Mouse (Mus musculus) thymus, adult 2 months (tissue): ENCODE measurements around the gene Pla2g1b. TPM values are rescaled to one million over a fixed set of nuclear protein-coding genes. Genes with fewer than 3 reads are reported as not detected.

ENCODE experiments used
- DNase-seq: peaks from one replicate; pipeline ENCODE4 v3.0.0; 2021
- H3K27ac ChIP-seq: fragments of 200-500 bp; 2 replicates; pipeline ENCODE4 v1.5.1; 2012; ENCODE audit warnings: low read length, control low read depth; ENCODE audit not compliant: control insufficient read depth, insufficient read depth
- H3K27me3 ChIP-seq: fragments of 200-500 bp; 2 replicates; pipeline ENCODE4 v1.6.1; 2012; ENCODE audit warnings: mild to moderate bottlenecking, low read length, moderate library complexity, mixed read lengths; ENCODE audit not compliant: control insufficient read depth, insufficient read depth
- H3K36me3 ChIP-seq: fragments of 200-500 bp; 2 replicates; pipeline ENCODE4 v1.6.1; 2012; ENCODE audit warnings: mild to moderate bottlenecking, low read length, moderate library complexity; ENCODE audit not compliant: control insufficient read depth, insufficient read depth
- H3K4me1 ChIP-seq: fragments of 200-500 bp; replicated peaks from 2 replicates; pipeline ENCODE4 v1.6.1; 2012; ENCODE audit warnings: low read length; ENCODE audit not compliant: control insufficient read depth, insufficient read depth
- H3K4me3 ChIP-seq: fragments of 200-500 bp; 2 replicates; pipeline ENCODE4 v1.5.1; 2012; ENCODE audit warnings: mild to moderate bottlenecking, low read length, control low read depth, moderate library complexity; ENCODE audit not compliant: control insufficient read depth, insufficient read depth
- CTCF ChIP-seq: fragments of 200-500 bp; IDR thresholded peaks from 2 replicates; pipeline ENCODE4 v1.5.1; 2012; ENCODE audit warnings: mild to moderate bottlenecking, control low read depth, low read length, moderate library complexity, borderline replicate concordance; ENCODE audit not compliant: control insufficient read depth, poor library complexity, insufficient read depth; ENCODE audit errors: extremely low read depth
- POLR2A ChIP-seq: fragments of 200-500 bp; IDR thresholded peaks from 2 replicates; pipeline ENCODE4 v1.6.1; 2012; ENCODE audit warnings: mild to moderate bottlenecking, low read length, control low read depth, moderate library complexity; ENCODE audit not compliant: control insufficient read depth, poor library complexity, insufficient read depth; ENCODE audit errors: extremely low read depth
- WGBS: fragments of 180-500 bp; shearing (Covaris S2); methylation state at CpG from one replicate; pipeline ENCODE4 v1.1.7; 2018; 5-methylcytosine and 5-hydroxymethylcytosine counted together
- polyA plus RNA-seq: library from polyadenylated mRNA; depleted of rRNA; stranded (reverse); fragments of >200 nt; gene quantifications from 2 replicates; pipeline ENCODE4 v1.2.3, GENCODE M21; 2012

Gene Pla2g1b
- polyA plus RNA-seq, 1 experiment: 1.2 TPM

DNA sequence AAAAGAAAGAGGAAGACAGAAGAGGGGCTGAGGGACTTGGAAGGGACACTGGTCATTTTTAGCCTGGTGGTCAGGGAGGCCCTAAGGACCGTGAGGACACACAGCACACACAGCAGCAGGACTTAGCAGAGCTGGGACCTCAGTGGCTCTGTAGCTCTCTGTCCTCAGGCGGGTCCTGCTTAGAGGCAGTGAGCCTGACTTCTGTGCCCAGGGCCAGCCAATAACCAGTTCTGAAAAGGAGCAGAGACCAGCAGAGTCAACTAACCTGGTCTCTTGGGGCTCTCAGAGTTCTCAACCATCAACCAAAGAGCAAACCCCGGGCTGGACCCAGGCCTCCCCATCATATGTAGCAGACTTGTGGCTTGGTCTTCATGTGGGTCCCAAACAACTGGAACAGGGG, 16.8 kb upstream of the Pla2g1b start:
- Histone ChIP-seq H3K27ac (no peak overlapping the region), H3K36me3 (no peaks in the 10 kb centered on the region), H3K4me1 (no peaks in the 10 kb centered on the region), H3K27me3 (no peaks in the 10 kb centered on the region), H3K4me3 (no peak overlapping the region)
- no peak for DNase-seq
- WGBS: 91% methylated on average over 3 of the region's 3 CpGs
- no peak for TF ChIP-seq POLR2A
- TF ChIP-seq CTCF: no peak

DNA sequence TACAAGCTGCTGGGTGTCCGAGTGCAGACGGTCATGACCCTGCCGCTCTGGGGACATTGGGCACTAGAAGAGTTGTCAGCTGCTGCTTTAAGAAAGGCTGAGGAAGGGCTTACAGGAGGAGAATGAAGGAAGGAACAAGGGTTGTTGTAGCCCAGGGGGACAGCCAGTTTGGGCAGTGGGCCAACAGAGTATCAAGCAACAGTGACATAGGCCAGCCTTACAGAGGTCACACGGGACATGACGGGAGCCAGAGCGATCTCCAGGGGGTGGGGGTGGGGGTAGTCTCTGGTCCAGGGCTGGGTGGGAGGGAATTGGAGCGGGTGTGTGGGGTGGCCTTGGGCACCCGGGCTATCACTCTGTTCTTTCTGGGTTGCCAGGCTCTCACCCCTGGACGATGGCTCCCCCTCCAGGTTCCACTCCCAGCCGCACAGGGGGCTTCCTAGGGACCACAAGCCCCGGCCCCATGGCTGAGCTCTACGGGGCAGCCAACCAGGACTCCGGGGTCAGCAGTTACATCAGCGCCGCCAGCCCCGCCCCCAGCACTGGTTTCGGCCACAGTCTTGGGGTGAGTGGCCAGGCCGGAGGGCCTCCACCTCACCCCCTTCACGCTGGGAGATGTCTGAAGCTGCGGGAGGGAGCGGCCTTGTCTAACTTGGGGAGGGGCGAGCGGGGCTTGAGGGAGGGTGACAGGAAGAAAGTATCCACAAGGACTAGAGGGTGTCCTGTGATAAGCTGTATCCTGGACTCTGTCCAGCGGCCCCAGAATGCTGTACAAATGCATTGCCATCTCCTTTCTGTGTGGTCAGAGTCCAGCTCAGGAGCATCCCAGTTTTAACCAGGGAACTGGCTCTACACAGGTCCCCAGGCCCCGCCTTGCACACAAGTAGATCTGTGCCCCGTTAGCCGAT, 15.4 kb upstream of the Pla2g1b start:
- no peak for DNase-seq
- Histone ChIP-seq H3K36me3 (no peaks in the 10 kb centered on the region), H3K4me1 (no peaks in the 10 kb centered on the region), H3K4me3 (no peak overlapping the region), H3K27ac (no peak overlapping the region), H3K27me3 (no peaks in the 10 kb centered on the region)
- 95% methylated on average over 27 of the region's 27 CpGs for WGBS
- no peak for TF ChIP-seq POLR2A
- no peak for TF ChIP-seq CTCF

DNA sequence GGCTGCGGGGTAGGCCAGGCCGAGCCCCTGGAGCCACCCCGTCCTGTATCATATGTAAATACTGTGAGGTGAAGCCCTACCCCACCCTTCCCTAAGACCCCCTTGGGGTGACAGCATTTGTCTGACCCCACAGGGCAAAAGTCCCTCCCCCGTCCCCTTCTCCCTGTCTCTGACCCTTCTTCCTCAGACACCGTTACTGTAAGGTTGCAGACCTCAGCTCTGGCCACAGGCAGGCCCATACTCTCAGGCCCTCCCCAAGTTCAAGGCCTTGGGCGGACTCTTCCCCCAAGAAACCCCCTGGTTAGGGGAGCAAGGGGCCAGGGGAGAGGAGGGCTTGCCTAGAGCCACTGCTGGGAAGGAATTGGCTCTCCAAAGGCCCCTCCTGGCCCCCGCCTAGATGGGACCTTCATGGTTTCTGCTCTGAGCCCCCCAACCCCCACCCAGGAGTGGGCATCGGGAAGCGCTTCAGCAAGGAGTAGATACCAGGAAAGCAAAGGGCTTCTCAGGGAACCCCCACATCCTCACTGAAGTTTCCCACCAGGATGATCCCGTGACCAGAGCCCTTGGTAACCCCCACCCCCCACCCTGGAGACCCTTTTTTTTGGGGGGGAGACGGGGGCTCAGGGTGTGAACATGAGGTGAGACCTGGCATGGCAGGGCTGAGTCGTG, 11.5 kb upstream of the Pla2g1b start:
- WGBS: 89% methylated on average over 12 of the region's 12 CpGs
- Histone ChIP-seq H3K27me3 (no peaks in the 10 kb centered on the region), H3K4me1 (no peaks in the 10 kb centered on the region), H3K27ac (no peak overlapping the region), H3K36me3 (no peaks in the 10 kb centered on the region), H3K4me3 (no peak overlapping the region)
- no peak for DNase-seq
- TF ChIP-seq CTCF (no peak), POLR2A (no peak)

DNA sequence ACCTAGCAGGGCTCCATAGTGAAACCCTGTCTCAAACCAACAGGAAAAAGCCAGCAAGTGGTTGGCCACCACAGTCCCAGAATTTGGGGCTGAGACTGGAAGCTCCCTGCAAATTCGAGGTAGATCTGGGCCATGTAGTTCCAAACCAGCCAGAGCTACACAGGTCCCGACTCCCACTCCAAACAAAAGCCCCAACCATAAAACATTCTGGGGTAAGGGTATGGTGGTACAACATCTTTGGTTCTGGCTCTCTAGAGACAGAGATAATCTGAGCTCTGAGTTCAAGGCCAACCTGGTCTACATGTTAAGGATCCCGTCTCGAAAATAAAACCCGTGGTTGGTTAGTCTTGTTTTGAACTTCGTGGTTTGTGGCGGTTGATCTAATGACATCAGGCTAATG, 10.2 kb upstream of the Pla2g1b start:
- 68% methylated on average over 7 of the region's 7 CpGs for WGBS
- no peak for DNase-seq
- no peaks in the 10 kb centered on the region for H3K4me1 ChIP-seq
- TF ChIP-seq CTCF (no peak), POLR2A (no peak)
- no peaks in the 10 kb centered on the region for H3K36me3 ChIP-seq
- H3K4me3 ChIP-seq: no peak overlapping the region
- no peaks in the 10 kb centered on the region for H3K27me3 ChIP-seq
- H3K27ac ChIP-seq: no peak overlapping the region

DNA sequence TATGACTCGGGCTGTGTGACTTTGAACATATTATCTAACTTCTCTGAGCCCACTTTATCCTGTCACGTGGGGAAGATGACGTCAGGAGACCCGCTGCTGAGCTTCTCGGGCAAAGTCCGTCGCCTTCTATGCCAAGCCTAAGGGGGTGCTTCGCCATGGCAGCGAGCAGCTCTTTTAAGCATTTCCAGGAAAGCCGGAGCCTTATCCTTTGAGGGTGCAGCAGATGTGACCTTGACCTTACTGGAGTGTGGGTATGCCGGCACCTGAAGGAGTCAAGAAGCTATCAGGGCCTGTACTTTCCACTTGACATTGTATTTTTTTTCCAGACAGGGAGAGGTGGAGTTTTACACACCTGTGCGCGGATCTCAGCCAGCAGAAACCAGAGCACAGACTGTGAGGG, 7.1 kb upstream of the Pla2g1b start:
- no peak for DNase-seq
- 75% methylated on average over 13 of the region's 13 CpGs for WGBS

DNA sequence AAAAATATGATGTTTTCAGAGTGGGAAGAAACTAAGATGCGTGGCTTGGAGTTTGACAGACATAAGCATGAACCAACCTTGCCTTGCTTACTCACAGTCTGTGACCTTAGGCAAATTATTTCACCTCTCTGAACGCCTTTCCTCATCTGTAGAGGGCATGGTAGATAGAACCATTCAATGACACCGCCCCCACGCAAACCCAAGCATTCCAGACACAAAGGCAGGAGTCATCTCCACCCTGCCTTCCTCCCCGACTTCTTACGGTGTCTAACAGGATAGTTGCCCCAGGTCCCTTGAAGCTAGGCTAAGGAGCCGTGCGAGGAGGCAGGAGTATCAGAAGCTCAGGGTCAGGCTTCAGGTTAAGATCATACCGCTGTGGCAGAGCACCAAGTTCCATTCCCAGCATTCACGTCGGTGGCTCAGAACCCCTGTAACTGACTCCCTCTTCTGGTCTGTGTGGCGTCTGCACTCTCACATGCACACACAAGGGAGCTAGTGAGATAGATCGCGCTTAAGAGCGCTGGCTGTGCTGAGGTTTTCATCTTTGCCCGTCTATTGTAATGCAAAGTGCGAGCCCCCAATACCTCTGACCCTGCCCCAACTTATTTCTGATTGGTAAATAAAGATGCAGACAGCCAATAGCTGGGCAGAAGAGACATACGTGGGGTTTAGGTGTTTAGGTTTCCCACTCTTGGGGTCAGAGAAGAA, 1.5 kb upstream of the Pla2g1b start:
- Histone ChIP-seq H3K4me3 (no peak overlapping the region), H3K4me1 (no peaks in the 10 kb centered on the region), H3K36me3 (no peaks in the 10 kb centered on the region), H3K27ac (no peak overlapping the region), H3K27me3 (no peaks in the 10 kb centered on the region)
- 93% methylated on average over 18 of the region's 18 CpGs for WGBS
- TF ChIP-seq CTCF (no peak), POLR2A (no peak)
- DNase-seq: no peak

More for the DNA sequence above, 7.1 kb upstream of the Pla2g1b start:
- TF ChIP-seq POLR2A (no peak), CTCF (no peak)
- Histone ChIP-seq H3K27me3 (no peaks in the 10 kb centered on the region), H3K4me3 (no peak overlapping the region), H3K36me3 (no peaks in the 10 kb centered on the region), H3K27ac (no peak overlapping the region), H3K4me1 (no peaks in the 10 kb centered on the region)
